Mouse (Mus musculus) kidney, postnatal 0 days (tissue): ENCODE data around the gene 4930505A04Rik. TPM values are rescaled to one million over a fixed set of nuclear protein-coding genes. Genes with fewer than 3 reads are reported as not detected.

Source experiments
- ATAC-seq: fragments of 200-750 bp; cut with Nextera tagmentation; replicated peaks from 2 replicates; pipeline ENCODE4 v1.8.0; 2017; ENCODE audit warnings: low read depth, moderate number of reproducible peaks, moderate TSS enrichment, moderate library complexity; ENCODE audit not compliant: low FRiP score
- DNase-seq: peaks from one replicate; pipeline ENCODE4 v3.0.0-alpha.2; 2016; ENCODE audit warnings: low spot score
- H3K27ac ChIP-seq: fragments of 300-500 bp; sonication (generic); 2 replicates; pipeline ENCODE4 v1.5.1; 2014; ENCODE audit warnings: mild to moderate bottlenecking
- H3K27me3 ChIP-seq: fragments of 300-500 bp; sonication (generic); 2 replicates; pipeline ENCODE4 v1.6.1; 2014; ENCODE audit warnings: low read length, mixed read lengths; ENCODE audit not compliant: insufficient read depth
- H3K36me3 ChIP-seq: fragments of 300-500 bp; sonication (generic); 2 replicates; pipeline ENCODE4 v1.6.1; 2014; ENCODE audit warnings: low read length, mixed read lengths; ENCODE audit not compliant: insufficient read depth
- H3K4me1 ChIP-seq: fragments of 300-500 bp; sonication (generic); replicated peaks from 2 replicates; pipeline ENCODE4 v1.6.1; 2014; ENCODE audit warnings: antibody characterized with exemption, low read length, mixed read lengths; ENCODE audit not compliant: insufficient read depth
- H3K4me2 ChIP-seq: fragments of 300-500 bp; sonication (generic); 2 replicates; pipeline ENCODE4 v1.6.1; 2014; ENCODE audit warnings: mild to moderate bottlenecking, low read length, moderate library complexity, mixed read lengths
- H3K4me3 ChIP-seq: fragments of 300-500 bp; sonication (generic); replicated peaks from 2 replicates; pipeline ENCODE4 v1.5.1; 2014; ENCODE audit warnings: low read depth, low read length
- H3K9ac ChIP-seq: fragments of 300-500 bp; sonication (generic); 2 replicates; pipeline ENCODE4 v1.6.1; 2014; ENCODE audit warnings: low read depth, low read length
- H3K9me3 ChIP-seq: fragments of 300-500 bp; sonication (generic); replicated peaks from 2 replicates; pipeline ENCODE4 v1.6.1; 2016; ENCODE audit warnings: low read length, inconsistent platforms, mixed read lengths
- CTCF ChIP-seq: IDR thresholded peaks from 2 replicates; pipeline ENCODE4 v1.5.1; 2016; ENCODE audit warnings: antibody characterized with exemption, low read depth, mild to moderate bottlenecking, moderate library complexity
- WGBS: fragments of 180-500 bp; shearing (Covaris S2); extraction: QIAGEN DNeasy Blood & Tissue Kit; methylation state at CpG from one replicate; pipeline ENCODE4 v1.1.7; 2014; 5-methylcytosine and 5-hydroxymethylcytosine counted together
- polyA plus RNA-seq: library from polyadenylated mRNA; unstranded; fragments of >200 nt; fragmentation: Nextera tagmentation; extraction: Ambion mirVana; gene quantifications from 2 replicates; pipeline ENCODE4 v1.2.1, GENCODE M21; 2015

4930505A04Rik gene
- 0.14 TPM in 1 of 2 replicates, not detected in the other for polyA plus RNA-seq

DNA sequence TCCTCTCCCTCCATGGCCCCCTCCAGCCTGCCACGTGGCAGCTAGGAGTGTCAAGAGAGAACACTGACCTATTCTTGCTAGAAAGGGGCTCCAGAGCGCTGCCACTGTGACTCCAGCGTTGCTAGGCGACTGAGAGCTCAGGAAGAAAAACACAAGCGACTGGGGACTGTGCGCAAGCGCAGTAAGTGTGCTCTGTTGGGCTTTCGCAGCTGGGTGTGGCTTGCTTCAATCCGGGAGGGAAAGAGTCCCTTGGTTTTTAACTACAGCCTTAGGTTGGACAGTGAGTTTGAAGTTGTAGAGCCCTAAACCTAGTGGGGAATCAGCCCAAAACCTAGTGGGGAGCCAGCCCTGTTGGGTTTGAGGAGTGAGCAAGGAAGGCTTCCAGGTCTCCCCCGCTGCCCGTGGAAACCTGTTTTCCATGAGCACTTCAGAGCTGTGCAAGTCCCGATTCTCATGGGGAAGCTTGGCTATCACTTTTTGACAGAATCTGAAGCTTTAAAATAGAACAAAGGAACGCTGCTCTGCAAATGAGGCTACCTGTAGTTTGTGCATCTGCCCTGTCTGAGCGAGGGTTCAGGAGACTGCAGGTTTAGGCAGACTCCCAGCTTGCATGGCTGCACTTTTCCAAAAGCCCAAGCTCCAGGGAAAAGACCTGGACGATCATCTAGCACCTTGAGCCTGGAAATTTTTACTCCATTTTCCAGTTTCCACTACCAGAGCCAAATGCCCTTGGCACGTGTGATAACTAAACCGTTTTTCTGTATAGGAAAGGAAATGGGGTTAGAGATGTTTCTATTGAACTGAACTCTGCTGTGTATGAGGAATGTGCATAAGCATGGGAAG, at the start of gene 4930505A04Rik:
TSS of gene 4930505A04Rik (minus strand) at position 77 of the 843 bp plus-strand sequence.
- TF ChIP-seq CTCF, result no peak
- ATAC-seq (peak; percentile 93), DNase-seq (peak; percentile 97)
- H3K4me1 ChIP-seq, result no peaks in the 10 kb centered on the region
- H3K4me2 ChIP-seq, result peak within 1 kb of the TSS; percentile 69
- peak within 1 kb of the TSS; percentile 34 for H3K4me3 ChIP-seq
- peak within 1 kb of the TSS; percentile 59 for H3K9ac ChIP-seq
- H3K9me3 ChIP-seq, result no peaks in the 10 kb centered on the region
- H3K36me3 ChIP-seq, result no peaks in the 10 kb centered on the region
- H3K27me3 ChIP-seq, result no peaks in the 10 kb centered on the region
- peak within 1 kb of the TSS; percentile 38 for H3K27ac ChIP-seq
- 4% methylated on average over 17 of the region's 17 CpGs for WGBS

DNA sequence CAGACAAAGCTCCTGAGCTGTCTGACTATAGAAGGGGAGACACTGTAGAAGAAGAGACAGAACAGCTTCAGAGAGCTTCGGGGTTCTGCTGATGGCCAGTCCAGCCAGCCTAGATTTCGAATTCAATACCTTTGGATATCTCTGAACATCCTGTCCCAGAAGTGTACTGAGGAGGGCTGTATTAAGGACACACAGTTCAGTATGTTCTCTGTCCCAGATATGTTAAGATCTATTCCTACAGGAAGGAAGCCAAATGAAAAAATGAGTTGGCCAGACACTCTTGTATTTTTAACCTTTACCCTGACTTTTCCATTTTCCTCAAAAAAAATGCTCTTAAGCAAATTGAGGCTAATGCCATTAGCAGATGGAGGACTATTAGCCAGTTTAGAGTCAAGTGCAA, 45.5 kb upstream of the 4930505A04Rik start:
- H3K9me3 ChIP-seq, result no peaks in the 10 kb centered on the region
- no peak overlapping the region for H3K9ac ChIP-seq
- no peaks in the 10 kb centered on the region for H3K4me1 ChIP-seq
- TF ChIP-seq CTCF, result no peak
- 61% methylated on average over 2 of the region's 2 CpGs for WGBS
- no peak overlapping the region for H3K4me2 ChIP-seq
- no peak overlapping the region for H3K4me3 ChIP-seq
- H3K36me3 ChIP-seq, result no peaks in the 10 kb centered on the region
- ATAC-seq (no peak), DNase-seq (peak; percentile 44)
- H3K27me3 ChIP-seq, result no peaks in the 10 kb centered on the region
- no peak overlapping the region for H3K27ac ChIP-seq

DNA sequence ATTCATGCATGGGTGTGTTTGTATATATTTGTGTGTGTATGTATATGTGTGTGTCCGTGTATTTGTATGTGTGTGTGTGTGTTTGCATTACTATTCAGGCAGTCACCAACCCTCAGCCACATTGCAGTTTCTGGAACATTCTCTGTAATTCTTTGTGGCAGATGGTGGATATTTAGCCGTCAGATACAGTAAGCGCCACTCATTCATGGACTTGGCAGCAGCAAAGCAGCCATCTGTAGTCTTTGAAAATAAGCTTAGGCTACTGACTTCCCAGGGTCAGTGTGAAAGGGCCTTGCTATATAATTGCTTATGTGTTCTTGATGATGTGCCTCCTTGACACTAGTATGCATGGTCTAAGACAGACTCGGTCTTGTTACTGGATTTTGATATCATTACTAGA, 36.6 kb upstream of the 4930505A04Rik start:
- Histone ChIP-seq H3K4me1 (no peaks in the 10 kb centered on the region), H3K27ac (no peak overlapping the region), H3K9ac (no peak overlapping the region), H3K9me3 (no peaks in the 10 kb centered on the region), H3K27me3 (no peaks in the 10 kb centered on the region), H3K4me3 (no peak overlapping the region), H3K4me2 (no peak overlapping the region), H3K36me3 (no peaks in the 10 kb centered on the region)
- no peak for DNase-seq
- 87% methylated on average over 4 of the region's 4 CpGs for WGBS
- ATAC-seq, result no peak
- no peak for TF ChIP-seq CTCF

DNA sequence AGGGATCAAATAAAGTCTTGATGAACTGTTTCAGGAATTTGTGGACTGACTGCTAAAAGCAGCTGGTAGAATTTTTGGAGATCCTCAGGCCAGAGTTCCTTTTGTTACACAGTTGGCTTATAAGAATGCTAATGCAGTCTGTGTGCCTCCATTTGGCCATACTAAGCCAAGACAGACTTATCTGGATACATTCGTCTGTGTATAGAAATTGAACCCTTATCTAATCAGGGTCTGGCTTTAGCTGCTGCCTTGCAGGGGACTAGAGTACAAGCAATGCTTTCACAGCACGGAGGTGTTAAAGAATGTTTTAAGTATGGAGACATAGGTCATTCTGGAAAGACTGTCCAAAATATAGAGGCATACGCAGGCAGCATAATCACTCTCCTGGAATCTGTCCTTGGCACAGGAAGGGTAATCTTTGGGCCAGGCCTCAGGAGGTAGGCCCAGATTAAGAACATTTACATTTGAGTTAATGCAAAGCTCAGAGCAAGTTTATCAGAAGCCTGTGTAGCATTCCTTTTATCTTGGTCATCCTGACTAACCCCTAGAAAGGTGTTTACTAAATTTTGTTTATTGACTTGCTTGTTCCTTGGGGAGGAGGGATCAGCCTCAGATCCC, 27.2 kb upstream of the 4930505A04Rik start:
- WGBS, result 77% methylated on average over 3 of the region's 3 CpGs
- no peak for TF ChIP-seq CTCF
- ATAC-seq (no peak), DNase-seq (no peak)
- no peak overlapping the region for H3K9ac ChIP-seq
- H3K4me1 ChIP-seq, result no peaks in the 10 kb centered on the region
- H3K9me3 ChIP-seq, result no peaks in the 10 kb centered on the region
- no peak overlapping the region for H3K4me2 ChIP-seq
- no peak overlapping the region for H3K27ac ChIP-seq
- no peaks in the 10 kb centered on the region for H3K27me3 ChIP-seq
- no peak overlapping the region for H3K4me3 ChIP-seq
- no peaks in the 10 kb centered on the region for H3K36me3 ChIP-seq

DNA sequence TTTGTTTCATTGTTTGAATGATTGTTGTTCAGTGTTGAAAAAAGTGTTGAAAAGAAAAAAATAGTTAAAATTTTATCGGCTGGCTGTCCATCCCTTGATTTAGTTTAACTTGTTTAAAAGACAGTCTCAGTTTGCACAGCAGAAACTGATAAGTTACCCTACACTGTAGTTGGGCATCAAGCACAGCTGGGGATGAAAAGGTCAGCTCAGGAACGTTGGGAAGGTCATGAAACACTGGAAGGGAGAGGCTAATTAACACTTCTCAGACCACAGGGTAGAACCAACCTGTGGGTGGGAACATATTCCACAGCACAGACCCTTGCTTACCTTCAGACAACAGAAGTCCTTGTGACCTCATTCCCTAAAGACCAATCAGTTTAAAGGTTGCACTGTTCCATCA, 25.5 kb upstream of the 4930505A04Rik start:
- Histone ChIP-seq H3K9ac (no peak overlapping the region), H3K27me3 (no peaks in the 10 kb centered on the region), H3K27ac (no peak overlapping the region), H3K4me2 (no peak overlapping the region), H3K36me3 (no peaks in the 10 kb centered on the region), H3K4me3 (no peak overlapping the region), H3K4me1 (no peaks in the 10 kb centered on the region), H3K9me3 (no peaks in the 10 kb centered on the region)
- no peak for ATAC-seq
- TF ChIP-seq CTCF, result no peak
- no peak for DNase-seq
- WGBS, result 57% methylated on average over 2 of the region's 2 CpGs

DNA sequence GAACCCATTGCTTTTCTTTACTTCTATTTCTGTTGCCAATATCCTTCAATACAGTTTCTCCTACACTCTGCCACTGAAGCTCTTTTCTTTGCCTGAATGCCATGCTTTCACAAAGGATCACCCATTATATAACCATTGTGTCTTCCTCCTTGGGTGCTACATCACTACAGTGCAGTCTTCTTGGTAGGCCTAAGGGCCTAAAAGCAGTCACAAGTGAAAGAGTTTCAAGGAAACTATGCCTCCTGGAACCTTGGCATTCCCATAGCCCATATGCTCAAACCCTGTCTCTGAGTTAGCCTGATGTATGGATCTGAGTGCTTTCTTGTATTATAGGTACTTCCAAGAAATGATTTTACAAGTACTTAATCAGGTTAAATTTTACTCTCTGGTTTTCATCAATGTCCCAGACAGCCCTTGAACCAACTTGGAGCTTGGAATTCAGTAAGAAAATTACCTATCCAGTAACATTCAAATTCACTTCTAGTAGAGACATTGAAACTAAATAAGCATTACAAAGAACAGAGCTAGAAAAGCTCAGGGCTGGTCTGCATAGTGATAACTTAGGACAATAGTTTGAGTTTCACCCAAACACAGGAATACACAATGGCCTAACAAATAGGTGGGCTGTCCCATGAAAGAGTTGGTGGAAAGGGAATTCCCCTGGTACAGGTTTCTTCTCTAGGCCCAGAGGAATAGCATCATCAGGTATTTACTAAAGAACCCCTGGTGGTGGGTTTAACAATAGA, 20.1 kb upstream of the 4930505A04Rik start:
- no peak overlapping the region for H3K4me3 ChIP-seq
- H3K36me3 ChIP-seq, result no peaks in the 10 kb centered on the region
- no peak for DNase-seq
- H3K9me3 ChIP-seq, result no peaks in the 10 kb centered on the region
- no peak overlapping the region for H3K4me2 ChIP-seq
- no peak overlapping the region for H3K9ac ChIP-seq
- TF ChIP-seq CTCF, result no peak
- no peak for ATAC-seq
- H3K4me1 ChIP-seq, result no peaks in the 10 kb centered on the region
- no peaks in the 10 kb centered on the region for H3K27me3 ChIP-seq
- H3K27ac ChIP-seq, result no peak overlapping the region
